Mouse (Mus musculus) stomach, embryonic 16.5 days (tissue): ENCODE results near the gene Ccdc146. TPM values are rescaled to one million over a fixed set of nuclear protein-coding genes. Genes with fewer than 3 reads are reported as not detected.
"Not testable (repeated sequence)": the region's sequence is repeated elsewhere in the genome, so short reads cannot be mapped to it uniquely, and the experiment has no call there.

Experiments used
- ATAC-seq: fragments of 200-750 bp; cut with Nextera tagmentation; 2 replicates; pipeline ENCODE4 v1.8.0; 2017; ENCODE audit warnings: moderate number of reproducible peaks, moderate TSS enrichment; ENCODE audit not compliant: insufficient read depth, low FRiP score
- H3K27ac ChIP-seq: fragments of 300-500 bp; sonication (generic); 2 replicates; pipeline ENCODE4 v1.5.1; 2014; ENCODE audit warnings: low read length
- H3K27me3 ChIP-seq: fragments of 300-500 bp; sonication (generic); 2 replicates; pipeline ENCODE4 v1.6.1; 2014; ENCODE audit warnings: low read length, control low read depth, mixed read lengths; ENCODE audit not compliant: control insufficient read depth, insufficient read depth
- H3K36me3 ChIP-seq: fragments of 300-500 bp; sonication (generic); 2 replicates; pipeline ENCODE4 v1.6.1; 2014; ENCODE audit warnings: low read length; ENCODE audit not compliant: control insufficient read depth, insufficient read depth
- H3K4me1 ChIP-seq: fragments of 300-500 bp; sonication (generic); 2 replicates; pipeline ENCODE4 v1.6.1; 2014; ENCODE audit warnings: low read length, control low read depth, mixed read lengths; ENCODE audit not compliant: control insufficient read depth, insufficient read depth
- H3K4me2 ChIP-seq: fragments of 300-500 bp; sonication (generic); 2 replicates; pipeline ENCODE4 v1.6.1; 2014; ENCODE audit warnings: low read depth, low read length, mixed read lengths
- H3K4me3 ChIP-seq: fragments of 300-500 bp; sonication (generic); replicated peaks from 2 replicates; pipeline ENCODE4 v1.5.1; 2014; ENCODE audit warnings: mild to moderate bottlenecking, low read length
- H3K9ac ChIP-seq: fragments of 300-500 bp; sonication (generic); 2 replicates; pipeline ENCODE4 v1.6.1; 2014; ENCODE audit warnings: low read length
- H3K9me3 ChIP-seq: fragments of 300-500 bp; sonication (generic); replicated peaks from 2 replicates; pipeline ENCODE4 v1.6.1; 2016; ENCODE audit warnings: low read length, control low read depth; ENCODE audit not compliant: control insufficient read depth
- WGBS: fragments of 180-500 bp; shearing (Covaris S2); extraction: QIAGEN DNeasy Blood & Tissue Kit; methylation state at CpG from one replicate; pipeline ENCODE4 v1.1.7; 2014; 5-methylcytosine and 5-hydroxymethylcytosine counted together
- polyA plus RNA-seq: library from polyadenylated mRNA; unstranded; fragments of >200 nt; fragmentation: Nextera tagmentation; extraction: Ambion mirVana; gene quantifications from 2 replicates; pipeline ENCODE4 v1.2.1, GENCODE M21; 2015

Ccdc146 gene
- polyA plus RNA-seq, 1 experiment from 2014 or later = 0.72 TPM

GRCm38 (mm10) chr5:21288658-21289435, 135.6 kb downstream of the Ccdc146 start:
- peaks cover 3% of the 10 kb centered on the region; the same call in 1 of the 2 replicates for H3K4me1 ChIP-seq
- no peaks in the 10 kb centered on the region for H3K27me3 ChIP-seq
- no peaks in the 10 kb centered on the region for H3K9me3 ChIP-seq
- 49% methylated on average over 7 of the region's 7 CpGs for WGBS
- no peak overlapping the region for H3K4me2 ChIP-seq
- no peak overlapping the region for H3K9ac ChIP-seq
- no peak for ATAC-seq
- H3K27ac ChIP-seq = no peak overlapping the region
- no peaks in the 10 kb centered on the region for H3K36me3 ChIP-seq
- H3K4me3 ChIP-seq = no peak overlapping the region

- Histone ChIP-seq H3K27me3 (no peaks in the 10 kb centered on the region), H3K9me3 (no peaks in the 10 kb centered on the region), H3K4me2 (no peak overlapping the region), H3K4me3 (no peak overlapping the region), H3K4me1 (no peaks in the 10 kb centered on the region), H3K9ac (no peak overlapping the region), H3K36me3 (no peaks in the 10 kb centered on the region), H3K27ac (no peak overlapping the region)
- 86% methylated on average over 12 of the region's 12 CpGs for WGBS
- ATAC-seq = no peak
Measured at GRCm38 (mm10) chr5:21283356-21284062, 141.0 kb downstream of the Ccdc146 start.

- H3K27me3 ChIP-seq, H3K4me3 ChIP-seq, H3K9ac ChIP-seq, H3K27ac ChIP-seq, ATAC-seq, H3K4me2 ChIP-seq, H3K36me3 ChIP-seq, H3K9me3 ChIP-seq, H3K4me1 ChIP-seq: not testable (repeated sequence)
- 32% methylated on average over 2 of the region's 2 CpGs for WGBS
Measured at GRCm38 (mm10) chr5:21277685-21278084, 146.8 kb downstream of the Ccdc146 start.

GRCm38 (mm10) chr5:21271386-21272354, 152.8 kb downstream of the Ccdc146 start:
- Histone ChIP-seq H3K4me3 (no peak overlapping the region), H3K27me3 (no peaks in the 10 kb centered on the region), H3K27ac (no peak overlapping the region), H3K36me3 (no peaks in the 10 kb centered on the region), H3K4me1 (no peaks in the 10 kb centered on the region), H3K9me3 (no peaks in the 10 kb centered on the region), H3K4me2 (no peak overlapping the region), H3K9ac (no peak overlapping the region)
- no peak for ATAC-seq
- WGBS = 65% methylated on average over 9 of the region's 9 CpGs

- H3K9ac ChIP-seq = no peak overlapping the region
- no peak overlapping the region for H3K4me2 ChIP-seq
- no peaks in the 10 kb centered on the region for H3K9me3 ChIP-seq
- no peaks in the 10 kb centered on the region for H3K36me3 ChIP-seq
- no peak overlapping the region for H3K27ac ChIP-seq
- no peak overlapping the region for H3K4me3 ChIP-seq
- H3K27me3 ChIP-seq = no peaks in the 10 kb centered on the region
- no peak for ATAC-seq
- WGBS = 43% methylated on average over 4 of the region's 4 CpGs
- no peaks in the 10 kb centered on the region for H3K4me1 ChIP-seq
Measured at GRCm38 (mm10) chr5:21270756-21271155, 153.7 kb downstream of the Ccdc146 start.

DNA sequence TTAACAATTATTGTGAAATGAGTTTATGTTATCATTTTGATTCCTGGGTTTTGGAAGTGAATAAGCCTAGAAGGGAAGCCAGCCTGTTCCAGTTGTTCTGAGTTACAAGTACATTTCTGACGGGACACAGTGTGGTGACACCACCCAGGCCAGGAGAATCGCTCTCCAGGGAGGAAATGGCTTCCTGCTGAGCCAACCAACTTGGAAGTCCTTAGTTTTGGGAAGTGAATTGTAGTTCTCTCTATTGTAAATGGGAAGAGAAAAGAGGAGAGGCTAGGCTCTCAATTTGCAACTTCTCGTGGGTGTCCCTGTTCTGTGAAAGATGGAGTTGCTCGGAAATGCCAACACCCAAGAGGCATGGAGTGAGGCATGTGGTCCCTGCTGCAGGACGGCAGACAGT, 155.0 kb downstream of the Ccdc146 start:
- 68% methylated on average over 5 of the region's 5 CpGs for WGBS
- no peak for ATAC-seq
- H3K27ac ChIP-seq = no peak overlapping the region
- H3K9me3 ChIP-seq = no peaks in the 10 kb centered on the region
- H3K4me2 ChIP-seq = no peak overlapping the region
- no peaks in the 10 kb centered on the region for H3K36me3 ChIP-seq
- no peak overlapping the region for H3K9ac ChIP-seq
- no peaks in the 10 kb centered on the region for H3K4me1 ChIP-seq
- H3K4me3 ChIP-seq = no peak overlapping the region
- no peaks in the 10 kb centered on the region for H3K27me3 ChIP-seq

DNA sequence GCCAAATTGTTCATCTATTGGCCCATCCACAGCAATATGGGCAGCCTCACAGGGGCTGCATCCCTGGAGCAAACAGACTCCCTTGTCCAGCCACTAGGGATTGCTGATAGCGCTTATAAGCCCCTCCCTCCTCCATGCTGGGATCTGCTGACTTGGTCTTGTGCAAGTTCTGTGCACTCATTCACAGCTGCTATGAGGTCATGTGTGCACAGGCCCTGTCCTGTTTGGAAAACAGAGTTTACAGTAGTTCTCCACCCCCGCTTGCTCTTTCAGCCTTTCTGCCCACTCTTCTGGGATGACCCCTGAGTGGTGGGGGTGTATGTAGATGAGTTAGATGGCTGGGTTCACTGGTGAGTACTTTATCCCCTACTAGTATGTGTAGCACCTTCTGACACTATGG, 157.4 kb downstream of the Ccdc146 start:
- Histone ChIP-seq H3K27me3 (no peaks in the 10 kb centered on the region), H3K9ac (no peak overlapping the region), H3K36me3 (no peaks in the 10 kb centered on the region), H3K4me1 (no peaks in the 10 kb centered on the region), H3K4me3 (no peak overlapping the region), H3K9me3 (no peaks in the 10 kb centered on the region), H3K27ac (no peak overlapping the region), H3K4me2 (no peak overlapping the region)
- WGBS = 73% methylated on average over 2 of the region's 2 CpGs
- peak; percentile 59; the same call in 1 of the 2 replicates for ATAC-seq

DNA sequence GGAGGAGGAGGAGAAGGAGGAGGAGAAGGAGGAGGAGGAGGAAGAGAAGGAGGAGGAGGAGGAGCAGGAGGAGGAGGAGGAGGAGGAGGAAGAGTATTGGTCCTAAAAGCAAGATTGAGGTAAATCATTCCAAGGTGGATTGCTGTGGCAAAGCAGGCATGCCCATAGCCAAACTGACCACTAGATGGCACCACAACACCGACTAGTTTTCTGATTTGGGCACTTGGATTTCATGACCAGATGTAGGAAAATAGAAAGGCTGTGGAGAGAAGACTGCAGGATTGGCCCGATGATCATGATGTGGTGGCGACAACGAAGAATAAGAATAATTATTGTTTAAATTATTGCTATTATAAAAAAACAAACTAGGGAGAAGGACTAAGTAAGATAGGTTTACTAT, 159.4 kb downstream of the Ccdc146 start:
- Histone ChIP-seq H3K27me3 (no peaks in the 10 kb centered on the region), H3K36me3 (no peaks in the 10 kb centered on the region), H3K27ac (no peak overlapping the region), H3K4me3 (no peak overlapping the region), H3K4me1 (no peaks in the 10 kb centered on the region), H3K9me3 (no peaks in the 10 kb centered on the region), H3K4me2 (no peak overlapping the region), H3K9ac (no peak overlapping the region)
- no peak for ATAC-seq
- 18% methylated on average over 4 of the region's 4 CpGs for WGBS
